Mouse (Mus musculus) T-helper 17 cell (primary cell): Measurements from ENCODE around the gene 9930104L06Rik.
"Not testable (repeated sequence)": the region's sequence is repeated elsewhere in the genome, so short reads cannot be mapped to it uniquely, and the experiment has no call there.

ENCODE experiments used
- in situ Hi-C, 2 experiments: fragments of 300-600 bp; cut with MboI, MseI; formaldehyde crosslinking; loops; 1 replicate in 1 of 2; 2 replicates in 1 of 2; pipeline ENCODE4 v1.15.1; 2025; ENCODE audit warnings: high pct_unique_total_duplicates in 2 of 2

Gene 9930104L06Rik

DNA sequence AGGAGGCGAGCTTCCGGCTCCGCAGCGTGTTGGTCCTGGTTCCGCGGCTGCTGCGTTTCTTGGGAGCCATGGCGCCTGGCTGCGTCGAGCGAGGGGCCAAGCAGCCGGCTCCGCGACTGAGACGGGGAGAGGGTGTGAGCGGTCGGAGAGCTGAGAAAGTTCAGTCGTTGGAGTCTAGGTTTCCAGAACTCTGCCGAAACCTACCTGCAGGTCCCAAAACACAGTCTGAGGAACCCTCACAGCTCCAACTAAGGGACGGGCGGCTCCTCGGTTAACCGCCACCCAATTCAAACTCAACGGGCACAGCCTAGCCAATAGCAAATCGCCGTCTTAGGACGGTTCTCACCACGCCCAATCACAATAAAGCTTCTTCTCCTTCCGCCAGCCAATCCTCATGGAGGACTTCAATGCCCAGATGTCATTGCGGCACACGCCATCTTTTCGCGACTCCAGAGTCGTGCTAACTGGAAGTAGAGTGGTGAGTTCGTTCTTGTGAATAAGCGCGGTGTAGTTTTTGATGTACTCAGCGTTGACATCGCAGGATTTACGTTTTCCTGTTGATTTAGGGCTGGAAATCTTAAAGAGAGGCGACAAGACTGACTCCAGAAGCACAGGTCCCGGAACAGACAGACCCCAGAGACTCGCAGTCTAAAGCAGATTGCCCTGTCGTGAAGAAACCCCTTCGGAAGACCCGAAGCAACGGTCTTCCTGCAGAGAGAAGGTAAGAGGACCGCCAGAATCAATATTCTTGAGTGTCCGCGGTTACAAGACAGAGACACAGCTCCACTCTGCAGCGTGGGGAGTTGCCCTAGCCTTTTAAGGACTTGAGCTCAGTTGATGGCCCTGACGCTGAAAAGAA lies at the start of gene 9930104L06Rik:
9930104L06Rik (plus strand) TSS at position 436 of the 859 bp plus-strand sequence.
- in situ Hi-C loops = no loop called here

DNA sequence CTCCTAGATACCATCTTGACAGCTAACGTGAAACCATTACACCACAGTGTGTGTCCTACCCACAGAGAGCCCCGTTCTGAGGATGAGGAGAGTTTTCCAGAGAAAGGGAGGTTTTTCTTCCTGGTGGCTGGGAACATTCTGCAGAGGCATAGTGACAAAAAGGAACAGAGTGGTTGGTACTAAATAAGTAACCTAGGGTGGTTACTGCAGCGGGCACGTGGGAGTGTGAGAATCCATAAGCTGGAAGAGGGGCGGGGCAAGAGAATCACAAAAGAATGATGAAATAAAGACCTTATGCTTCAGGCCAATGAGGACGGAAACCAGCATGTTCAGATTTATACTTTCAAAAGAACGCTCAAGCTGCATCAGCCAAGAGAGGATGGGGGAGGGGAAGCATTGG lies 48.1 kb upstream of the 9930104L06Rik start:
- in situ Hi-C loops = loop anchor here in 1 of 2 experiments (25.0 kb wide), 1 partner anchor 426 kb away; no protein-coding TSS in a partner anchor

DNA sequence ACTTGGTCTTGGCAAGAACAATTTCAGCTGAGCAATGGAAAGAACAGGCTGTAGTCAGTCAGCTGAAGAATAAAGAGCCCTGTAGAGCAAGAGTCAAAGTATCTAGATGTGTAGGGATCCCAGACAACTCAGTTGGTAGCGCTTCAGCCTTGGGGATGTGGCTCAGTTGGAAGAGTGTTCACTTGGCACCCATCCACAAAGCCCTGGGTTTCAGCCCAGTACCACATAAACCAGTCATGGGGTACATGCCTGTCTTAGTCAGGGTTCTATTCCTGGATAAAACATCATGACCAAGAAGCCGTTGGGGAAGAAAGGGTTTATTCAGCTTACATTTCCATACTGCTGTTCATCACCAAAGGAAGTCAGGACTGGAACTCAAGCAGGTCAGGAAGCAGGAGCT lies 46.9 kb upstream of the 9930104L06Rik start:
- in situ Hi-C loops = loop anchor here in 1 of 2 experiments (25.0 kb wide), 1 partner anchor 428 kb away; no protein-coding TSS in a partner anchor

DNA sequence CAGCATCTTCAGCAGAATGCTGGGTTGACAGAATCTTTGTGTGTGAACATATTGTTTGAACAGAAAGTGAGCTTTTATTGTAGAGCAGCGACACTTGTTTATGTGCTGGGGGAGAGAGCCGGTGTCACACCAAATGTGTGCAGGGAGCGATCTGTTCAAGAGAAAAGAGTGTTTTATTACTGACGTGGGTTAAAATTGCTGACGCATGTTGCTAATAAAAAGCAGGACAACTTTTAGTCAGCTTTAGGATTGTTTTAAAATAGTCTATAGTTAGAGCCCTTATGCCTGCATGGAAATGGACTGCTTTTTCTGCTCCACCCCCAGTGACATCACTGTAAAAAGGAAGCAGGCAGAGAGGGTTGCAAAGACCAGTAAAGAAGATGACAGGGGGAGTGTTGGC lies 46.0 kb upstream of the 9930104L06Rik start:
- in situ Hi-C loops = loop anchor here in 1 of 2 experiments (25.0 kb wide), 1 partner anchor 429 kb away; no protein-coding TSS in a partner anchor

DNA sequence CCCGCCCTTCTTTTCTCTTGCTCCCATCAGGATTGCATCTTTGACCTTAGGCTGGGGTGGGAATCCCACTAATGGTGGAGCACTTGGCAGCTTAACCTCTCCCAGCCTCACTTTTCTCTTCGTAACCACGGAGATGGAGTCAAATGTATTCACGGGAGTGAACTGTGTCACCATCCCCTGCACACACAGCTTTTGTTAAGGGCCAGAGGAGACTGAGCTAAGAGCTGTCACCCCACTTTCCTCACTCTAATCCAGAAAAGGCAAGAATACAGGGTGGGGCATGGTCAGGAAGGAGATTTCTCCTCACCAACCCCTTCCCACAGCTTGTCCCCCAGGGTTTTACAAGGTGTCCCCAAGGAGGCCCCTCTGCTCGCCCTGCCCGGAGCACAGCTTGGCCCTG lies 43.1 kb upstream of the 9930104L06Rik start:
- in situ Hi-C loops = loop anchor here in 1 of 2 experiments (25.0 kb wide), 1 partner anchor 431 kb away; no protein-coding TSS in a partner anchor

DNA sequence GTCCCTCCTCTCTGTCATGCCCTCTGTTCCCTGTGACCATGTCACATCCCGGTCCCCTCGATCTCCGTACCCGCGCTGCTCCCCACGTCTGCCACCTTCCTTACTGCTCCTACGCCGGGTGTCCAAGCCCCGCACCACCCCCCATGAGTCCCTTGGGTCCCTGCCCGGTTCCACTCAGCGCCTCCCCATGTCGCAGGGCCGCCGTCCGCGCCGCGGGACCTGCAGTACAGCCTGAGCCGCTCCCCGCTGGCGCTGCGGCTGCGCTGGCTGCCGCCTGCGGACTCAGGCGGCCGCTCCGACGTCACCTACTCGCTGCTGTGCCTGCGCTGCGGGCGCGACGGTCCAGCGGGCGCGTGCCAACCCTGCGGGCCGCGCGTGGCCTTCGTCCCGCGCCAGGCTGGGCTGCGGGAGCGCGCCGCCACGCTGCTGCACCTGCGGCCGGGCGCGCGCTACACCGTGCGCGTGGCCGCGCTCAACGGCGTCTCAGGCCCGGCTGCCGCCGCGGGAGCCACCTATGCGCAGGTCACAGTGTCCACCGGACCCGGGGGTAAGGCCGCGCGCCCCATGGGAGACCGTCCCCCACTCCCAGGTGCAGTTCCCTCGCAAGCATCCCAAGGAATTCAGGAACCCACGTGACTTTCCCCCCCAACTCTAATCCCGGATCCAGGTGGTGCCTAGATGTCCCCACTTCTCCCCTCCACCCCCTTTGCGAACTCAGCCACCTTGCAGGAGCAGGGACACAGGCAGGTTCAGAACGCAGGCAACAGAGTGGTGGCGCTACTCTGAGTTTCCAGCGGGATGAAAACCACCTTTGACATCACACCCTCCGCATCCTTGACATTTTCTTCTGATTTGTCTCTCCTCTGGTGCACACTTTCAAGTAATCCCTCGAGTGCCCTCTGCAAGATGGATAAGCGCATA lies 42.1 kb upstream of the 9930104L06Rik start:
- in situ Hi-C loops = loop anchor here in 1 of 2 experiments (25.0 kb wide), 1 partner anchor 432 kb away; no protein-coding TSS in a partner anchor

DNA sequence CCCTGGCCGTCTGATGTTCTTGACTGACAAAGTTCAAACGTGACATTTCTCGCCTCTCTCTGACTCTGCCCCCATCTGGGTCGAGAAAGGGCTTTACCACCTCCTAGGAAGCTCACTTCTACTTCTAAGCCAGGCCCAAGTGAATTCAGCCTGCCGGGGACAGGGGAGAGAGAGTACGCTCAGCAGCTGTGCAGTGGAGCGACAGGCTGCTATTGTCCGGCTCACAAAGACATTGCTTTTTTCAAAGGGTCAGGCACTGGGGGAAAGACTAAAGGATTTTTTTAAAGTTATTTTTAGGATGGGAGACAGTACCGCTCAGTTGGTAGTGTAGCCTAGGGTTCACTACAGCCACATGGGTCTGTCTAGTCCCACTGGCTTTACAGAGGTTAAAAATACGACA lies 38.4 kb upstream of the 9930104L06Rik start:
- in situ Hi-C loops = loop anchor here in 1 of 2 experiments (25.0 kb wide), 1 partner anchor 436 kb away; no protein-coding TSS in a partner anchor

DNA sequence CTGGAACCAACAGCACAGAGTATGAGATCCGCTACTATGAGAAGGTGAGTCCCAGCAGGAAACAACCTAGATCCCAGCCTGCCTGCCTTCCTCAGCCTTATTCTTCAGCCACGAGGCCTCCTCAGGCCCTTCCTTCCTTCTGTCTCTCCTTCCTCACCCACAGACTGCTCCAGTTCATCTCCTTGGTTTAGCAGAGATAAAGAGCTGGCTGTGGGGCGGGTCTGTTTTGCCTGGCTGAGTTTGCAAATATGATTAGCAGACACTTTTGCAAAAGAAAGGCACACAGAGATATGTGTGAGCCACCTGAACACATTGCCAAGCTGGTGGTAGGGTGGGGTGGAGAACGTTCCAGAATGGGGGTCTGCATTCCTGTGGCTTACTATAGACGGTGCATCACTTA lies 36.9 kb upstream of the 9930104L06Rik start:
- in situ Hi-C loops = loop anchor here (10.0 to 25.0 kb wide), 2 partner anchors 438 to 765 kb away; no protein-coding TSS in a partner anchor

DNA sequence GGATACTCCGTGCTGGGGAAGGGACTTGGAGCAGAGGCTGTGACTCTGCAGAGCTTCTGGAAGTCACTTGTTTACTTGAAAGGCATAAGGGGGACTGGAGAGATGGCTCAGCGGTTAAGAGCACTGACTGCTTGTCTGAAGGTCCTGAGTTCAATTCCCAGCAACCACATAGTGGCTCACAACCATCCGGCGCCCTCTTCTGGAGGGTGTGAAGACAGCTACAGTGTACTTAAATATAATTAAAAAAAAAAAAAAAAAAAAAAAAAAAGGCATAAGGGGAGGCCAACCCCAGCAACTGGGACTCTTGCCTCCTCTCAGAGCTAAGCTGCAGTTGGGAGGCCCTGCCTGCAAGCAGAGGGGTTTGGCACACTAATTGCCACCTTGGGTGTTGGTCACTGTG lies 31.4 kb upstream of the 9930104L06Rik start:
- in situ Hi-C loops = loop anchor here in 1 of 2 experiments (10.0 kb wide), 1 partner anchor 771 kb away; no protein-coding TSS in a partner anchor

DNA sequence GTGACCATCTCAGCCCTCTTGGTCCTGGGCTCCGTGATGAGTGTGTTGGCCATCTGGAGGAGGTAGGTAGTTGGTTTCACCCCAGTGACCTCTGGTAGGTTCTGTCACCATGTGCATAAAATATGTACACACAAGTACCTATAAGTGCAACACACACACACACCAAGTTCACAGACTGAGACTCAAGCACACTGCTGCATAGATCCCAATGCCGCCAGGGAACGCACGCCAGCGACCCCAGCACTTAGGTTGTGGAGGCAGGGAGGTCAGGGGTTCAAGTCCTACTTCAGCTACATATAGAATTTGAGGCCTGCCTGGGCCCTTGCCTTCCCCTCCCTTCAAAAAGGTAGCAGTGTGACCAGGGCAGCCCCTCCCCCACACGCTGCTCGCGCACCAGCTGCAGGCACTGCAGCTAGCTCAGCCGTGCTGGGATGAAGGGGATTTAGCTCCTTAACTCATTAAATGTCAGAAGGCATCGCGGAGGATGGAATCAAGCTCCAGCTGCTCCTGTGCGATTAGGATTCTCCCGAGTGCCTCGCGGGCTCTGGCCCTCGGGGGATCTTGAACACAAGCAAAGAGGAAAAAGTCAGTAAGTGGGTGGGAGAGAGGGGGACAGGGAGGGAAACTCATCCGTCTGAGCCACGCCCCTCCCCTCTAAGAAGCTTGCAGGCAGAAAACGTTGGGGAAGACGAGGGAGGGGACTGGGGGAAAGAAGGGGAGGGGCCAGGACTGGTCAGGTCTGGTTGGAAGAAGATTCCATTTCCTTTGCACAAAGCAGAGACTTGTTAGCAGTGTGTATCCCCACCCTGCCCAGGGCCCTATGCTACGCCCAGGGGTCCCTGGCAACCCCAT lies 30.7 kb upstream of the 9930104L06Rik start:
- in situ Hi-C loops = loop anchor here in 1 of 2 experiments (10.0 kb wide), 1 partner anchor 771 kb away; no protein-coding TSS in a partner anchor

DNA sequence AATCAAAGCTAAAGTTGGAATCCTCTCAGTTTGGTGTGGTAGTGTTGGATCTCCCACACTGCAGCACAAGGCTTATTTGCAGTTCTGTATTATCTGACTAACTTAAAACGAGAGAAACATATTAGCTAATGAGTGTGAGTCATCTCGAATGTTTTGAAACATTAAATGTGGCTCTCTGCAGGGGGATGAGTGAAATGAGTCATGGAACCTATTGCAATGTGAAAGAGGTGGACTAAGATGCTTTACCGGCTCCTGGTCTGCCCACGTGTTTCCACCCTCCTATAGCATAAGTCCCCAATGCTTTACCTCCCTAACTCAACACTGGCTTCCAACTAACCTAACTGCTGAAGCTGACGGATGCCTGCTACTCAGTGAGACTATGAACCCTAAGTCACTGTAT lies 8.7 kb upstream of the 9930104L06Rik start:
- in situ Hi-C loops = no loop called here

DNA sequence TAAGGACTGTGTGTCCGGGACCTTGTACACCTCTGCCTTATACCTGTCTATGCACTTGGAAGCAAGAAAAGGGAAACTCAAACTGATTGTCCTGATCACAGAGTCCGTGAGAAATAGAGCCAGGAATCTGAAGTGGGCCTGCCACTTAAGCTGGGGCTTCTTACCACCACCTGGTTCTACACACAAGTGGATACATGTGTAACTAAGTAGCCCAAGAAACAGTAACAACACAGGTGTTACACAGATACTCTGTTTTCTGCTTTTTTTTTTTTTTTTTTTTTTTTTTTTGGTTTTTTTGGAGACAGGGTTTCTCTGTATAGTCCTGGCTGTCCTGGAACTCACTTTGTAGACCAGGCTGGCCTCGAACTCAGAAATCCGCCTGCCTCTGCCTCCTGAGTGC lies 2.4 kb downstream of the 9930104L06Rik start, which contains the start of gene Cdca8:
Cdca8 (minus strand) TSS at position 101 of the 400 bp plus-strand sequence.
- in situ Hi-C loops = not testable (repeated sequence)

DNA sequence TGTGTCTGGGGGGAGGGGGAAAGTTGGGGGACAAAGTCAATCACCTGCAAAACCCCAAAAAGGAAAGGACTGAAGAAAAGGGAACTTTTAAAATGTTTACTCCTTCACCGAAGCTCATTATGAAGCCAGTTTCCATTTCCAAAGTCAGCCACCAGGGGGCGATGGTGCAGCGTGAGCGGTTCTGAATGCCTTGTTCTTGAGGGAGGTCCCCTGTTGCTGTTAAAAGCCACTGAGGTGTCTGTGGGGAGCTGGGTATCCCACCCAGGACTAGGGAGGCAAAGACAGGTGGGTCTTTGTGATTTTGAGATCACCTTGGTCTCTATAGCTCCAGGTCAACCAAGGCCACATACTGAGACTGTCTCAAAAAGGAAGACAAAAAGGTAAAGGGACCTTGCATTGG lies 6.2 kb downstream of the 9930104L06Rik start:
- in situ Hi-C loops = loop anchor here (5.0 to 10.0 kb wide), 2 partner anchors 122 to 154 kb away; partner anchors contain the start of genes Dnali1 (in 1 of the 2) and Snip1 (in 1 of the 2)

DNA sequence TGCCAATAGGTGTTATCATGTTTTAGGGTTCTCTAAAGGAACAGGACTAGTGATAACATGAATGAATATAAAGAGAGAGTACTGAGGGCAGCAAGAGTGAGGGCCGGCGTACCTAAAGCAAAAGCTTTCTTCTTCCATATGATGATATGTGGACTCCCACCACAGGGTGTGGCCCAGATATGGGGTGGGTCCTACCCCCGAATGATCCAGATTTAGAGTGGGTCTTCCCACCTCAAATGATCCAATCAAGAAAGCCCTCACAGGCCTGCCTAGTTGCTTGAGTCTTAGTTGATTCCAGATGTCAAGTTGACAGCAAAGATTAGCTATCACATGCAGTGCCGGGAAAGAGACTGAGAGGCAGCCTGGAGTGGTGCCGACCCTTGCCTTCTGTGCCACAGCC lies 6.9 kb downstream of the 9930104L06Rik start:
- in situ Hi-C loops = loop anchor here (5.0 to 10.0 kb wide), 2 partner anchors 121 to 154 kb away; partner anchors contain the start of genes Dnali1 (in 1 of the 2) and Snip1 (in 1 of the 2)

DNA sequence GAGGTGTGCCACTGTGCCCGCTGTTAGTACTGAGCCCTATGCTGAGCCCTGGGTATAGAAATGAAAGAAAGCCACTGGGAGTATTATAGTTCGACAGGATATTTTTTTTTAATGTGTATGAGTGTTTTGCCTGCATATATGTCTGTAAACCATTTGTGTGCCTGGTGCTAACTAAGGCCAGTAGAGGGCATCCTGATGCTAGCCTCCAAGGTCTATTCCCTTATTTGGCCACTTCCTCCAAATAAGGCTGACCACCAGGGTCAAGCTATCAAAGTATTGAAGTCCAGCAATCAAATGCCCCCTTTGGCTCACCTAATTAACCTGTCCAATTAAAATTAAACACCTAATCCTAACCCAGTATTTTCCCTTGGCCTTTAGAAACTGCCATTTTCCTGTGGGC lies 8.1 kb downstream of the 9930104L06Rik start:
- in situ Hi-C loops = loop anchor here (5.0 to 10.0 kb wide), 2 partner anchors 120 to 152 kb away; partner anchors contain the start of genes Dnali1 (in 1 of the 2) and Snip1 (in 1 of the 2)

DNA sequence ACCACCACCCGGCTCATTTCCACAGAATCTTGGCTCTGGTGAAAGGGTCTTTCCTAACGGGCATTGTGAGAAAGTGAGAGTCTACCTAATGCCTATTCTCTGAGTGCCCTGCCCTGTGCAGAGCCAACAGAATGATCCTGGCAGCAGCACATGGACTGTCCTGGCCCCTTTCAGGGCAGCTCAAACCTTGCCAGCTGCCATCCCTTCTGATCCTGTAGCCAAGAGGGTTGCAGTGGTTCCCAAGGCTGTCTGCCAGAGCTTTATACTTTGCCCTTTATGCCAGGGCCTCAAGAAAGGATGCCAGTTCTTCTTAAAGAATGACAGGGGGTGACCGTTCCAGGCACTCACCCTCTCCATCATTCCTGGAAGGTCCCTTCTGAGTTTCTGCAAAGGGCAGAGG lies 12.6 kb downstream of the 9930104L06Rik start:
- in situ Hi-C loops = loop anchor here in 1 of 2 experiments (10.0 kb wide), 1 partner anchor 115 kb away; the partner anchor contains the start of genes Dnali1 and Snip1

DNA sequence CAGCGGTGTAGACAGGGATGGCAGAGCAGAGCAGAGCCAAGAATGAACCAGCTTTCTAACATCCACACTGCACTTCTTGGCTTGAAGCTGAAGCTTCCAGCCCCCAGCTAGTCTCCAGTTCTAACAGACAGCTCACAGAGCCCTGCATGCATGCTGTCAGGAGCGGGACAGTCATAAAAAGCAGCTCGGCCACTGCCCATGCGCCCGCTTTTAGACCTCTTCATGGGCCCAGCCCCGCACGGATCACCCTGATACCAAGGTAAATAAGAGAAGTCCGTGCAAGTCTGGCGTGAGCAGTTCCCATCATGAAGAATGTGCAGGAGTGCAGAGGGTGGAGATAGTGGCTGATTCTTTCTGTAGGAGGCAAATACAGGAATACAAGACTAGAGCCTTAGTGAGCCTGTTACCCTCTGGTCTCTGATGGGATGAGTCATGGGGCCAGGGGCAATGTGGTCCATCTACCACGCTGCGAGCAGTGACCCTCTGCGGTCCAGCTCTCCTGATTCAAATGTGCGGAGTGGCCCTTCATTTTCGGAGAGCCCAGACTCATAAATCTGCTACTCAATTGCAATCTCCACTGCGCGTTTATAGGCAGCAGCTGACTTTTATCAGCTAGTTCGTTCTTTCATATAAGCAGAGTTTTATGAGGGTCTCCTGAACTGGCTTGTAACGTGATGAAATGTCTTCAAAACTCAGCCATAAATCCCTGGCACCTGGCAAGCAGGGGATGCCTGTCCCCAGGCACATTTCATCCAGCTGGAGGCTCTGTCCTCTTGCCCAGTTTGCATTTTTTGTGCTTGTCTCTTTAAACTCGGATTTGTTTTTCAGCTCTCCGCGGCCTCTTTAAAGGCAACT lies 13.6 kb downstream of the 9930104L06Rik start:
- in situ Hi-C loops = no loop called here

DNA sequence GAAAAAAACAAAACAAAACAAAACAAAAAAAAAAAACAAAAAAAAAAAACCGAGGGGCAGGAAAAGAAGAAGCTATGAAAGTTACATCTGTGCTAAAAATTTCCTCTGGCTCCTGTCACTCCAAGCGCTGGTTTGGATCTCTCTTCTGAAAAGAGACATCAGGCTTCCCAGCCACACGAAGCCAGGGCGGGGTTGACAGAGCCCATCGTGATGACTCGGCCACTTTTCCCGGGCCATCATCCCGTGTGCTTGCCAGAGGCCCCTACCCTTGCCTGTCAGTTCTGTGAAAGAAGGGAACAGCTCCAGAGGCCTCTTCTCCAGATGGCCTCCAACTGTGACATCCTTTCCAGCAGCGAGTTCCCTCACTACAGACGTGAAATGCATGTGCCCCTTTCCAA lies 14.2 kb downstream of the 9930104L06Rik start:
- in situ Hi-C loops = no loop called here

DNA sequence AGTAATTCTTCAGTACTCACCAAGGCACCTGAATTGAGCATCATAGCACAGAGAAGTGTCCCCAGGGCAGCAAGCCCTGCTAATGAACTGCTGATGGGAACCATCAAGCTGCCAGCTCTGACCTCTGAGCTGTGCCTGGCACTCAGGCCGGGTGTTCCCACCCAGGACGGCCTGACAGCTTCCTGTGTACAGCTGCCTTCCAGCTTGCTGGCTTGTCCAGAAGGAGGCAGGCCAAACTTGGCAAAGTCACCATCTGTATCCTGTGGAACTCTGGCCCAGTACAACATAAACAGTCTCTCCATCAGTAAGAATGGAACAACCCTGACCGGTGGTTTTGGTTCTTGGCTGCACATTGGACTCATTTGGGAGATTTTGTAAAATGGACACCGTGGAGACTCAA lies 16.7 kb downstream of the 9930104L06Rik start:
- in situ Hi-C loops = no loop called here
